Mouse (Mus musculus): ENCODE data around the gene B4galt5.

B4galt5 gene

GRCm38 (mm10) chr2:167358499-167358898 lies 9.5 kb upstream of the B4galt5 start:
- no peak for DNase-seq (ENCODE audit: low spot score)

- DNase-seq (ENCODE audit: low spot score), result no peak
These were observed 7.9 kb upstream of the B4galt5 start for GRCm38 (mm10) chr2:167356885-167357284.

- no peak for DNase-seq (ENCODE audit: low spot score)
These were observed 5.7 kb upstream of the B4galt5 start for GRCm38 (mm10) chr2:167354611-167355165.

GRCm38 (mm10) chr2:167354046-167354445 lies 5.1 kb upstream of the B4galt5 start:
- DNase-seq (ENCODE audit: low spot score), result no peak

GRCm38 (mm10) chr2:167352496-167352895 lies 3.5 kb upstream of the B4galt5 start:
- no peak for DNase-seq (ENCODE audit: low spot score)

- no peak for DNase-seq (ENCODE audit: low spot score)
These were observed 2.5 kb upstream of the B4galt5 start for GRCm38 (mm10) chr2:167351371-167351951.

- DNase-seq (ENCODE audit: low spot score), result no peak
These were observed 1.2 kb upstream of the B4galt5 start for GRCm38 (mm10) chr2:167350126-167350650.

GRCm38 (mm10) chr2:167349283-167349936 lies 427 bp upstream of the B4galt5 start:
- peak; percentile 73 for DNase-seq (ENCODE audit: low spot score)

GRCm38 (mm10) chr2:167347991-167348375 lies 1.0 kb downstream of the B4galt5 start:
- no peak for DNase-seq (ENCODE audit: low spot score)

GRCm38 (mm10) chr2:167347361-167347760 lies 1.6 kb downstream of the B4galt5 start:
- no peak for DNase-seq (ENCODE audit: low spot score)

GRCm38 (mm10) chr2:167345508-167346164 lies 3.3 kb downstream of the B4galt5 start:
- no peak for DNase-seq (ENCODE audit: low spot score)

GRCm38 (mm10) chr2:167344871-167345507 lies 4.0 kb downstream of the B4galt5 start:
- no peak for DNase-seq (ENCODE audit: low spot score)

- no peak for DNase-seq (ENCODE audit: low spot score)
These were observed 5.4 kb downstream of the B4galt5 start for GRCm38 (mm10) chr2:167343369-167344140.

- no peak for DNase-seq (ENCODE audit: low spot score)
These were observed 6.1 kb downstream of the B4galt5 start for GRCm38 (mm10) chr2:167342876-167343275.

- no peak for DNase-seq (ENCODE audit: low spot score)
These were observed 11.4 kb downstream of the B4galt5 start for GRCm38 (mm10) chr2:167337580-167337979.

GRCm38 (mm10) chr2:167337214-167337512 lies 11.8 kb downstream of the B4galt5 start:
- no peak for DNase-seq (ENCODE audit: low spot score)

GRCm38 (mm10) chr2:167336384-167337213 lies 12.4 kb downstream of the B4galt5 start:
- no peak for DNase-seq (ENCODE audit: low spot score)

GRCm38 (mm10) chr2:167335066-167335465 lies 13.9 kb downstream of the B4galt5 start:
- no peak for DNase-seq (ENCODE audit: low spot score)

GRCm38 (mm10) chr2:167334312-167334711 lies 14.7 kb downstream of the B4galt5 start:
- DNase-seq (ENCODE audit: low spot score), result no peak

GRCm38 (mm10) chr2:167333450-167333849 lies 15.5 kb downstream of the B4galt5 start:
- no peak for DNase-seq (ENCODE audit: low spot score)

Measured in urinary bladder, postnatal 10 days (tissue).